7 mouse cellular contexts compared by ENCODE assay signal in genomic region chr6:56832407-56832796, GRCm38 (mm10). TPM values are rescaled to one million over a fixed set of nuclear protein-coding genes. Genes with fewer than 3 reads are reported as not detected.
A peak's percentile ranks its signal among the peaks of the same experiment; 100 is the strongest.
DNase-seq lines count a peak whose midpoint lies in the region; ATAC-seq and TF ChIP-seq lines count a peak whose summit lies in the region.

No protein-coding gene starts in this region.

- H3K9ac ChIP-seq in forebrain, embryonic 12.5 days: peak overlapping the region; percentile 66
- H3K9ac ChIP-seq in neural tube, embryonic 12.5 days: peak overlapping the region; percentile 72

- peaks cover 3% of the 10 kb centered on the region; the same call in 1 of the 2 replicates for H3K9me3 ChIP-seq in E14TG2a.4 (ENCODE audit: low read length)
- no peaks in the 10 kb centered on the region for H3K9me3 ChIP-seq in forebrain, embryonic 12.5 days
- H3K9me3 ChIP-seq in limb, embryonic 10.5 days (replicated peaks): no peaks in the 10 kb centered on the region
- no peaks in the 10 kb centered on the region for H3K9me3 ChIP-seq in neural tube, embryonic 12.5 days

- WGBS in forebrain, embryonic 12.5 days: 2% methylated on average over 14 of the region's 15 CpGs
- under 1% methylated on average over 15 of the region's 15 CpGs for WGBS in limb, embryonic 10.5 days
- 8% methylated on average over 14 of the region's 15 CpGs for WGBS in neural tube, embryonic 12.5 days

- peak; percentile 48 for DNase-seq in 3T3-L1 (ENCODE audit: low read depth, low spot score)
- DNase-seq in limb, embryonic 10.5 days (ENCODE audit: low spot score): no peak
- no peak for DNase-seq in right cerebral cortex, postnatal 25 days
- no peak for DNase-seq in gastrocnemius, postnatal 25 days

- ATAC-seq in forebrain, embryonic 12.5 days (ENCODE audit: low FRiP score): peak; percentile 27
- peak; percentile 34; the same call in 1 of the 2 replicates for ATAC-seq in neural tube, embryonic 12.5 days (ENCODE audit: low FRiP score, low read depth)

- no peak for TF ChIP-seq CTCF in E14TG2a.4 (conservative IDR thresholded peaks at IDR 0.05; ENCODE audit: low read length)

- peaks cover 36% of the 10 kb centered on the region for H3K4me1 ChIP-seq in E14TG2a.4 (replicated peaks; ENCODE audit: low read depth, low read length)
- H3K4me1 ChIP-seq in forebrain, embryonic 12.5 days: peaks cover 3% of the 10 kb centered on the region; the same call in 1 of the 2 replicates
- peaks cover 3% of the 10 kb centered on the region; the same call in 1 of the 2 replicates for H3K4me1 ChIP-seq in limb, embryonic 10.5 days
- no peaks in the 10 kb centered on the region for H3K4me1 ChIP-seq in neural tube, embryonic 12.5 days

- H3K27ac ChIP-seq in forebrain, embryonic 12.5 days: peak overlapping the region; percentile 70; the same call in 1 of the 2 replicates
- H3K27ac ChIP-seq in limb, embryonic 10.5 days: peak overlapping the region; percentile 93
- H3K27ac ChIP-seq in neural tube, embryonic 12.5 days: no peak overlapping the region

- H3K27me3 ChIP-seq in E14TG2a.4 (ENCODE audit: insufficient read depth, low read length): 0 out of 2 replicates have a peak, but pooled peaks cover 9% of the 10 kb centered on the region
- peaks cover 4% of the 10 kb centered on the region; the same call in 1 of the 2 replicates for H3K27me3 ChIP-seq in forebrain, embryonic 12.5 days
- H3K27me3 ChIP-seq in limb, embryonic 10.5 days (ENCODE audit: low read depth, poor library complexity, severe bottlenecking): no peaks in the 10 kb centered on the region
- no peaks in the 10 kb centered on the region for H3K27me3 ChIP-seq in neural tube, embryonic 12.5 days (replicated peaks)

- peak overlapping the region; percentile 85 for H3K4me2 ChIP-seq in forebrain, embryonic 12.5 days
- peak overlapping the region; percentile 90 for H3K4me2 ChIP-seq in neural tube, embryonic 12.5 days (replicated peaks)

- peaks cover 27% of the 10 kb centered on the region for H3K36me3 ChIP-seq in E14TG2a.4 (ENCODE audit: insufficient read depth, low read length)
- H3K36me3 ChIP-seq in forebrain, embryonic 12.5 days (replicated peaks): no peaks in the 10 kb centered on the region
- peaks cover 25% of the 10 kb centered on the region for H3K36me3 ChIP-seq in limb, embryonic 10.5 days
- no peaks in the 10 kb centered on the region for H3K36me3 ChIP-seq in neural tube, embryonic 12.5 days

- peak overlapping the region; percentile 89 for H3K4me3 ChIP-seq in E14TG2a.4 (replicated peaks; ENCODE audit: low read length)
- peak overlapping the region; percentile 62 for H3K4me3 ChIP-seq in forebrain, embryonic 12.5 days (replicated peaks)
- H3K4me3 ChIP-seq in limb, embryonic 10.5 days: peak overlapping the region; percentile 76
- peak overlapping the region; percentile 57 for H3K4me3 ChIP-seq in neural tube, embryonic 12.5 days

RNA-seq across cellular contexts. Expression of gene Fkbp9, which starts 0.5 kb away (rescaled TPM):
- 46.7 and 50.4 TPM in 2 replicates for polyA plus RNA-seq in forebrain, embryonic 12.5 days (2016; fragmentation: Nextera tagmentation; extraction: Ambion mirVana)
- 64.6 and 65.4 TPM in 2 replicates for polyA plus RNA-seq in limb, embryonic 10.5 days (2016; fragmentation: Nextera tagmentation; extraction: Ambion mirVana)
- 52.8 and 55.2 TPM in 2 replicates for polyA plus RNA-seq in neural tube, embryonic 12.5 days (2016; fragmentation: Nextera tagmentation; extraction: Ambion mirVana)
- total RNA-seq in gastrocnemius, postnatal 25 days (2021): 10 to 100 TPM; 48.1 to 54.0 TPM

RNA-seq across cellular contexts. Expression of gene Kbtbd2, which starts 34.8 kb away (rescaled TPM):
- polyA plus RNA-seq in forebrain, embryonic 12.5 days (2016; fragmentation: Nextera tagmentation; extraction: Ambion mirVana): 42.1 and 44.6 TPM in 2 replicates
- 37.3 and 42.6 TPM in 2 replicates for polyA plus RNA-seq in limb, embryonic 10.5 days (2016; fragmentation: Nextera tagmentation; extraction: Ambion mirVana)
- polyA plus RNA-seq in neural tube, embryonic 12.5 days (2016; fragmentation: Nextera tagmentation; extraction: Ambion mirVana): 41.5 and 46.5 TPM in 2 replicates
- 10 to 100 TPM; 18.9 to 21.4 TPM for total RNA-seq in gastrocnemius, postnatal 25 days (2021)
